Mouse (Mus musculus): ENCODE data around the gene Tmem50a.

The Tmem50a gene

DNA sequence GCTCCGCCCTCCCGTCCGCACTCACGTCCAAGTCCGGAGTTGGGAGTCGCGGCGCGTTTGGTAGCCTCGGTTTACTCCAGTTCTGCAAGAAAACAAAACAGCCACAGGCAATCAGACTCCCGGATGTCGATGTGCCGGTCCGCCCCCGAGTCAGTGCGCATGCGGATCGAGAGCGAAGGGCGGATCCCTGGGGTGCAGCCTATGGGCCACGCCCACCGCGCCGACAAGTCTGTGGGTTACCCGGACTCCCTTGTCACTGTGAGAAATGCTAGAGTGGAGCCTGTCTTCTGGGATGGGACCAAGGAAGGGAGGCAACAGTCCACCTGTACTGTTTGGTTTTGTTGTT is at the start of gene Tmem50a:
TSS of gene Tmem50a (minus strand) at position 161 of the 346 bp plus-strand sequence.
- TF ChIP-seq GATA4 (IDR thresholded peaks at IDR 0.05; ENCODE audit: insufficient replicate concordance, low read length) = peak; percentile 79; the same call in 1 of the 2 replicates

DNA sequence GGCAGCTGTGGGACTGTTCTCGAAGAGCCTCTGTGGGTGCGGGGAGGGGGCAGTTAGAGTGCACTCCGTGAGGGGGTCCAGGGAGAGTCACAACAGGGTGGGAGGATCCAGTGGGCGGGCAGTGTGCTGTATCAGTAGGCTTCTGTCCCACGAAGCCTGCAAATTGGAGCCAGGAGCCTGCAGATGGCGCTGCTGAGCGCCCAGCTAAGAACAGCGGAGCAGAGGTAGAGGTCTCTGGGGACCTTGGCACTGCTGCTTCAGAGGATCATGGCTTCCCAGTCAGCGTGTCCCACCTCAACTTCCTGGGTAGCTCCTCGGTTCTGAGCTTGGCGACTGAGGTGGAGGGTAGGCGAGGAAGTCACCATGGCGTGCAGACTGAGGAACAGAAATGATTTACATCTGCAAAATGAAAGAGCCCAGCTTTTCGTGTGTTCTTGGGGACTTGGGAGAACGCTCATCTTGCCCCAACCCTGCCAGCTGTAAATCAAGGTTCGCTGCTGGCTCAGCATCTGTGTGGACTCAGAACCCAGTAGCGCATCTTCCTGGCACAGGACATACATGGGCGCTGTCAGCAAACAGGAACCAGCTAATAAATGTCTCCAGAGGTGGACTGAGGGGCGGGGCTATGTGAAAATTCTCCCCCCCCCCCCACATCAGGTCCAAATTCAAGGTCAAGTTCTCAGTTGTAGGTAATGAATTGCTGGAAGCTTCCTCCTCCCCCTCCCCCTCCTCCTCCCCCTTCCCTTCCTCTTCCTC is 48.4 kb upstream of the Tmem50a start:
- TF ChIP-seq GATA4 (IDR thresholded peaks at IDR 0.05; ENCODE audit: insufficient replicate concordance, low read length) = no peak

DNA sequence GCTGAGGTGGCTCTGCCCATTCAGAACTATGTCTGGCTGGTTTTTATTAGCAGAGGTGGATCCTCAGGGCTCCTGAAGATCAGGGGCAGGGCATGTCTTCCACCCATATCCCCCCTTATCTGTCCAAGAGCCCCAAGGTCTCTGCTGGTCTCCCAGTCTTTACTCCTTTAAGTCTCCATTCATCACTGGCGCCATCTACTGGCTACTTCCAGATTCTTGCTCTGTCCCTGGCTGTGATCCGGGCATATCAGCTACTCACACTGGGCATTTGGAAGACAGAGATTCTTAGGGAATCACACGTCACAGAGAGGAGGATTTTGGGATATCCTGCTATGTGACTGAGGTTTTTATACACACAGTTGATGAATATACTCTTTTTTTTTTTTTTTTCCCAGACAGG is 41.5 kb upstream of the Tmem50a start:
- no peak for TF ChIP-seq GATA4 (IDR thresholded peaks at IDR 0.05; ENCODE audit: insufficient replicate concordance, low read length)

DNA sequence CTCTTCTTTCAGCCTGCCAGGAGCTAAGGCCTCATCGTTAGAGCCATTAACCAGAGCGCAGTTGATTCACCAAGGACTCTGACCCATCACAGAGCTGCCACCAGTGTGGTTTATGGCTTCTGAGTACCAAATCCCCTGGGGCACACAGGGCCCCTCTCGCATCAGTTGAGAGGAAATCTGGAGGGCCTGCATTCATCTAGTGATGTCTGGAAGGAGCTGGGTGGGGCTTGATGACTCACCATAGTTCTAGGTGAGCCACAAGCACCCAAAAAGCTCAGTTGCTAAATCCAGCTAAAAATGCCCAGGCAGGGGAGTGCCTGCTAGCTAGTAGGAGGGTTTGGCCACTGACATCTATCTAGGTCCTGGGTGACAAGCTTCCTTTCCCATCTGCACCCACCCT is 41.0 kb upstream of the Tmem50a start:
- no peak for TF ChIP-seq GATA4 (IDR thresholded peaks at IDR 0.05; ENCODE audit: insufficient replicate concordance, low read length)

DNA sequence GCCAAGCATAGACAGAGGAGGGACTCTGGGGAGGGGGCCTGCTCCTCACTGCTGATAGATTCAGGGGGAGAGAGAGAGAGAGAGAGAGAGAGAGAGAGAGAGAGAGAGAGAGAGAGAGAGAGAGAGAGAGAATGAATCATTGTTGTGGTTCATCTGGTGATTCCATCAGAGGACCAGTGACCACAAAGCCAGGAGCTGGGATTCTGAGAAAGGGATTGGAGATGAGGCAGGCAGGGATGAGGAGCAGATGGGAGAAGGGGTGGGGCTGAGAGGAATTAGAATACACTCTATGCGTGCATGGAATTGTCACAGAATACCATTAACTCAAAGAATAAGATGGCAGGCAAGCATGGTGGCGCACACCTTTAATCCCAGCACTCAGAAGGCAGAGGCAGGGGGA is 40.4 kb upstream of the Tmem50a start:
- TF ChIP-seq GATA4 (IDR thresholded peaks at IDR 0.05; ENCODE audit: insufficient replicate concordance, low read length) = no peak

DNA sequence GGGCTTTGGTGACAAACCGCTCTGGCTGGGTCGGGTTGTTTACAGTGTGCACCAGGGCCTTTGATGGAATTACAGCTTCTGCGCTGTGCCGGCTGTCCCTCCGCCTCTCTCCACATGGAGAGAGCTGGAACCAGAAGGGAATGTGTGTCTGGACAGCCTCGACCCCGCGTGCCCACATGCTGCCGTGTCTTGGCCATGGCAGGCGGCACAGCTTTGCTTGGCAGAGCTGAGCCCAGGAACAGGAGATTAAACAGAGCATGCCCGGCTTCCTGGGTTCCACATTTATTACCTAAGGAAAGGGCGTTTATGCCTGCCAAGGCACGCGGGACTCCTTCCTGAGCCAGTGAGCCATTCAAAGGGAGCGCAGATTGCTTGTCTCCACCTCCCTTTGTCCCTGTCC is 39.6 kb upstream of the Tmem50a start:
- no peak for TF ChIP-seq GATA4 (IDR thresholded peaks at IDR 0.05; ENCODE audit: insufficient replicate concordance, low read length)

DNA sequence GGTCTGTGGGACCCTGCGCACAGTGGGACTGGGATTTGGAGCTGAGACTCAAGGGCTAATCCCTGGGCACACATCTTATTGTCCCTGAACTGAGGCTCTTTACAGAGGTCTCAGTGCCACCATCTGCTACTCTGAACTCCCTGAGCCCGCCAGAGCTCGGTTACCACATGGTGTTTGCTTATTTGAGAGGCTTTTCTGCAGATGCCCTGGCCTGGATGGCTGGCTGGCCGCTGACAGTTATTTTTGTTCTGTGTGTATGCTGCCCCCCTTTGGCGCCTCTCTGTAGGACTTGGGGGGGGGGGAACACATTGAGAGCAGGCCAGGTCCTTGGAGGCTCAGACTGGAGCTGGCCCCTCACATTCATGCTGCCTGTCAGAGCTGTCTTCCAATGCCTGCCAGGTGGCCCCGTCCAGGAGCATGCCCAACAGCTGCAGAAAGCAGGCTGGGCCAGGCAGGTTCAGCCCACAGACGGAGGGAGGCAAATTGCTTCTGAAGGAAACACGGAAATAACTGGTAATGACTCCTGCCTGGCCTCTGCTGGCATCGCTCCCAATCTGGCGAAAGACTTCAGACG is 35.8 kb upstream of the Tmem50a start:
- TF ChIP-seq GATA4 (IDR thresholded peaks at IDR 0.05; ENCODE audit: insufficient replicate concordance, low read length) = no peak

DNA sequence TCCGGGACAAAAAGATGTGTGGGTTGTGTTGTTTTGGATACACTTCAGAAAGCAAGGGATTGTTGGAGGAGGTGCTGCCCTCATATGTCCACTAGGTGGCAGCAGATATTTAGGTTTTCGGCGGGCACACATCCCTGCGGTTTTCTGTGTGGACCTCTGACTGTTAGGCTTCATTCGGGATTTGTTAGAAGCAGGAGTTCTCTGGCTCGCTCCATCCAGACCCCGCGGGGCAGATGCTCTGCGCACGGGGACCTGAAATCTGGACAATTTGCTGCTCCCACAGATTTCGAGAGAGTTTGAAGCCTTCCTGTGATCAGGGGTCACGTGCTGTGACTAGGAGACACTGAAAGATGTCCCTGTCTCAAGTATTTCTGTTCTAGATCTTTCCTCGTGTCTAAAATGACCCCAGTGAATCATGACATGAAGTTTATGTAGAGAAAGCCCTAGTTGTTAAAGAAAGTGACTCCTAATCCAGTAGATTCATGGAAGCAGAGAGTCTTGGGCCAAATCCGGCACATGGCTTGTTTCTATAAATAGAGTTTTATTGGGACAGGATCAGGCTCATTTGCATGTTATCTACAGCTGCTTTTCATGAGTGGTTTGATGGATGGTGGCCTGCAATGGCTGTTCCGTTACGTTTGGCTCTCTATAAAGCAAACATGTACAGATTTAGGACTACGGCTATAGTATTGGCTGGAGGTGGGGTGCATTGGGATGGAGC is 31.4 kb upstream of the Tmem50a start:
- TF ChIP-seq GATA4 (IDR thresholded peaks at IDR 0.05; ENCODE audit: insufficient replicate concordance, low read length) = no peak

DNA sequence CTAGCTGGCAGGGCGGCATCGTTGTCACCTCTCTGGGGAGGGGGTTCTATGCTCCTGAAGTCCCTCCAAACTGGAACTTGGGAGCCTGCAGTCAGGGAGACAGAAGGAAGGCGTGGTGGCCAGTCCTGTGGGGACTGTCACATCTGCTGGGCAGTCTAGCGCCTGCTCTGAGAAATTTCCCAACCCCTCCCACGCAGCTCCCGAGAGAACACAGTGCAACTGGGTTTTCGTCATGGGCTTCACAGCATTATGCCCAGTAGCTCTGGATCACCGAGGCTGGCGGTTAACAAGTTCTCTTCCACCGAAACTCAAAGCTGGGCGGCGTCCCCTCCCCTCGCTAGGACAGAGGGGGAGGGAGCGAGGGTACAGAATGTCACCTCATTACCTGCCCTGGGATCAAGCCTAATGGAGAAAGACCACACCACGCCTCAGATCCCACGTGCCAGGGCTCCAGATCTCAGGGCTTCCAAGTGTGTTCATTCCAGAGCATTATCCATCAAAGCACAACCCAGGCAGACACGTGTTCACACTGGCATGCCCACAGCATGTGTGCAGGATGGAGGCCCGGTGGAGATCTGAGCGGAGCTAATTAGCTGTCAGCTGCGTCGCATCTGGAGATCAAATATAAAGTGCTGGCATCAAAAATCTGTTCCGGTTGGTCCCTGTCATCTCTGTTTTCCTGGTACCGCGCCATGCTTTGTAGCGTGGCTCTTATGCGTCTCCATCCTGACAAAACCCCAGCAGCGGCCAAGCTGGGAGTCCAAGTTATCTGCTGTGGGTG is 29.1 kb upstream of the Tmem50a start:
- TF ChIP-seq GATA4 (IDR thresholded peaks at IDR 0.05; ENCODE audit: insufficient replicate concordance, low read length) = no peak

DNA sequence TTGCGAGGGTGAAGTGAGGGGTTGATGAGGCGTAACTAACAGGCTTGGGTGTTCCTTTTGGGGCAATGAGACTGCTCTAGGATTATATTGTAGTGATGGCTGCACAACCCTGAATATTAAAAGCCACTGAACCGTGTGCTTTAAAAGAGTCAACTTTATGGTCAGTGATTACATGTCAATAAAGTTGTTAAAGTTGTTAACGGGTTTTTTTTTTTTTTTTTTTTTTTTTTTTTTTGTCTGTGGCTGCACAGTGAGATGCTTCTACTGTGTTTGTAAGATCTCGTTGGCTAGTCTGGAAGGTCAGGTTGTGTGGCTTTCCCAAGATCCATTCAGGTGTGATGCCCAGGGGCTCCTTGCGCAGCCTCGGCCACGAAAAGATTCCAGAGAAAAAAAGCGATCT is 25.1 kb upstream of the Tmem50a start:
- no peak for TF ChIP-seq GATA4 (IDR thresholded peaks at IDR 0.05; ENCODE audit: insufficient replicate concordance, low read length)

DNA sequence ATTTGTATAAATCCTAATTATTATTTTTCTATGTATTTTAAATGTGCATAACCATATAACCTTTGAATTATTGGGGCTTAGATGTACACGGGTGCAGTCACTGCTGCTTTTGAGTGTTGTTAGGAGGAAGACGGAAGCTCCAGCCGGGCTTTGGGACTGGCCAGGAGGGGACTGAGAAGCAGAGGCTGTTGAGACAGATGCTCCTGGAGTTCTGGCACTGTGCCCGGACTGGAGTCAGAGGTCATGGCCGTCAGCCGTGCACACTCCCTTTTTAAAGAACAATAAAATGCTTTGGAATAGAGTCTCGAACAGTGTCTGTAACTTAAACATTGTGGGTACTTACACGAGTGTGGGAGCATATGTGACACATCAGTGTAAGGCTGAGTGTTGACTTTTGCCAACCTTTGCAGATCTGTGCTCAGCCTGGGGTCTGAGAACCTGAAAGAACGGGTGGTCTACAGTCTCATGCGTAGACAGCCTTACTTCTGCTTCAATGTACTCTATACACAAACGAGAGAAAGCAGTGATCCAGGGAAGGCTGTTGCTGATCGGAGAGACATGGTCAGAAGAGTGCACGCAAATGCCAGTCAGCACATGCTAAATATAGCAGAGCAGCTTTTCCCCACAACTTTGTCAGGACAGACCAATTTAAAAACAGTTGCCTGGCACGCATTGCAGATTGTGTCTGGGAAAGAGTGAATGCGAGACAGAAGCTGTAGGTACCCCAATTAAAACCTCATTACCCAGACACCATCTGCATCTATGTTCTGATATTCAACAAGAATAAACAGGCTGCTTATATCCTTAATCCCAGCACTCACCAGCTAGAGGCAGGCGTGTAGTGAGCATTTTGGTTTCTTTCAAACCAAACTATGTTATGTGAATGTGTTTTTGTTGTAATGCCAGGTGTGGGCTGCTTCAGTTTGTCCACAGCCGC is 22.7 kb upstream of the Tmem50a start:
- TF ChIP-seq GATA4 (IDR thresholded peaks at IDR 0.05; ENCODE audit: insufficient replicate concordance, low read length) = no peak

DNA sequence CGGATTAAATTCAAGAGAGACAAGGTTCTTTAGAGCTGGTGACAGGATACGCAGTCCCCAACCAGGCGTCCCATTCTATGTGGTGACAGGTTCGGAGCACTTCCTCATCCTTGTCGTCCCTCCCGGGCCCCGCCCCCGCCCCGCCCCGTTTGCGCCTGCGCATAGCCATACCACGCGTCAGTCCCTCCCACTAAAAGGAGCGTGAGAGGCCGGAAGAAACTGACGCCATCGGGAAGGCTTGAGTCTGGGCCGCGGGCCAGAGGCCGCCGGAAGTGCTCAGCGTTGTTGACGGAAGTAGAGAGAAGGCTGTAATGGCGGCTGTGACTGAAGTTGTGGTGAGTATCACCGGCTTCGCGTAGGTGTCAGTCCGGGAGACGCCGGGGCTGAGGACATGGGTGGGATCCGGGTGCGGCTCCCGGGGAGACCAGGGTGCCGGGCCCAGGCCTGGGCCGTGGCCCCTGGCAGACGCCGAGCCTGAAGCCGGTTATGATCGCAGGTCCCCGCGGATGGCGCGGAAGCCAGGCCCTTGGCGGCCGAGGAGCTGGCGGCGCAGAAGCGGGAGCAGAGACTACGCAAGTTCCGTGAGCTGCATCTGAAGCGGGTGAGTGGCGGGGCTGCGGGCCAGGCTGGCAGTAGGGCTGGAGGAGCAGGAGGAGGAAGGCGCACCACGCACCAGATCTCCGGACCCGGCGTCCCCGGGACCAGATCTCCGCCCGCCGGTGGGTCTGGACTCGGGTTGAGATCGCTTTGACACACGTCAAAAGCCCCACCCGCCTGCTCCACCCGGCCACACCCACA is 16.1 kb upstream of the Tmem50a start, which contains the start of gene Syf2:
TSS of gene Syf2 (plus strand) at position 215 of the 798 bp plus-strand sequence.
- no peak; the same call in 1 of the 2 replicates for TF ChIP-seq GATA4 (IDR thresholded peaks at IDR 0.05; ENCODE audit: insufficient replicate concordance, low read length)

DNA sequence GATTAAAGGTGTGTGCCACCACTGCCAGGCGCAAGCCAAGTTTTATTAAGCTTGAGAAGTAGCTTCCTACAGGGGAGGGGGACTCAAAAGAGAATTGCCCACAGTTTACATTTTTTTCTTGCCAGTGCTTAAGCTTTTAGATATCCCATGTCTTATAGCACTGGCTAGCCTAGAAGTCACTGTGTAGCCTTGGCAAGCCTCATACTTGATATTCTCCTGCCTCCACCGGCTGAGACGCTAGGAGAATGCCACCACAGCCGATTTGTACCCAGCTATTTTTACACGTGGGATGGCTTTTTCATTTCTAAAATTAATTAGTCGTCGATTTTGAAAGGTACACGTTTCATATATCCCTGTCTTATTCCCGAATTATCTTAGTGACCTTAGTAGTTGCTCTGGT is 15.4 kb upstream of the Tmem50a start:
- TF ChIP-seq GATA4 (IDR thresholded peaks at IDR 0.05; ENCODE audit: insufficient replicate concordance, low read length) = no peak

DNA sequence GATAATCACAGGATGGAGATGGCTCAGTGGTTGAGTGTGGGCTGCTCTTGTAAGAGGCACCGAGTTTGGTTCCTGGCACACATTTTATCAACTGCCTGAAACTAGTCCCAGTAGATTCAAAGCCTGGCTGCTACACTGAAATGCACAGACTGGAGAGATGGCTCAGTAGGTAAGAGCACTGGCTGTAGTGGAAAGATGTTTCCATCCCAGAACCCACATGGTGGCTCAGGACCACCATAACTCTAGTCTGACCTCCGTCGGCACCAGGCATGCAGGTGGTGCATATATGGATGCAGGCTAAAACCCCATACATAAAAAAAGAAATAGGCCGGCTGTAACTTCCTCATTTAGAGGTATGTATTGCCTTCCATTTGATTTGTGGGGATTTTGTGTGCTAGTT is 14.7 kb upstream of the Tmem50a start:
- no peak for TF ChIP-seq GATA4 (IDR thresholded peaks at IDR 0.05; ENCODE audit: insufficient replicate concordance, low read length)
